In the genomic region with DNA sequence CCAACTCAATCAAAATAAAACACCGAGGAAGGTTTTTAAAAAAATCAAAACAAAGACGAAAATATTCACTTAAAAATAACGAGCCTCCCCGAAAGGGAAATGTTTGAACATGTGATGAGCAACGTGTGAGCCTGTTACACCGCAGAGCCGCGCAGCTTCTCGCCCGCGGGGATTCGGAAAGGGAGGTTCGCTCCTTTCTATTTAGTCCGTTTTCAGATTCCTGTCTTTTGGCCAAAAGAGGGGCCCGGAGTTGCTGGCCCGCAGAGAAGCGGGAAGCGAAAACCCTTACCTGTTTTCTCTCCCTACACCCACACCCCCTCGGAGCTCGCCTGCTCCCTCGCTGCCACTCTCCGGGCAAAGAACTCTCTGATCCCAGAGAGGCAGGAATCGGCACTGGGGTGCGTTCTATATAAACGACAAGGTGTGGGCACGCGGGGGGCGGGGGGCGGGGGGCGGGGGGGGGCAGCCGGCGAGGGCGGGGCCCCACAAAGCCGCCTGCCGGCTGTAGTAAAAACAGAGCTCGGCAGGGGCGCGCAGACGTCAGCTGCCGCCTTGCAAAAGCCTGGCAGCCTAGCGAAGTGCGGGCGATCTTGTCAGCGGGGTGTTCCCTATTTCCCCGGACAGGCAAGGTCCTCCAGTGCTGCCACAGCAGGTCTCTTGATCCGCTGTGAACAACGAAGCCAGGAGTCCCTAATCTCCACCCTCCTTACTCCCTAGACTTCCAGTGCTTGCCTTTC, we compare ENCODE assay signal across 8 mouse cellular contexts. TPM values are rescaled to one million over a fixed set of nuclear protein-coding genes. Genes with fewer than 3 reads are reported as not detected.
A peak's percentile ranks its signal among the peaks of the same experiment; 100 is the strongest.
DNase-seq lines count a peak whose midpoint lies in the region; ATAC-seq and TF ChIP-seq lines count a peak whose summit lies in the region.

A gene (minus strand): TSS at position 377 of the 737 bp plus-strand sequence.

- no peak within 1 kb of the TSS for H3K27ac ChIP-seq in lung, embryonic 14.5 days (ENCODE audit: low read depth)
- H3K27ac ChIP-seq in embryonic facial prominence, embryonic 12.5 days = peak within 1 kb of the TSS; percentile 23; the same call in 1 of the 2 replicates
- H3K27ac ChIP-seq in kidney, embryonic 15.5 days = no peak within 1 kb of the TSS
- no peak within 1 kb of the TSS for H3K27ac ChIP-seq in liver, embryonic 11.5 days (ENCODE audit: low read depth, low read length)
- H3K27ac ChIP-seq in neural tube, embryonic 12.5 days = peak within 1 kb of the TSS; percentile 7; the same call in 1 of the 2 replicates

- peak; percentile 48 for DNase-seq in lung, embryonic 14.5 days
- no peak for DNase-seq in lung, postnatal 25 days (ENCODE audit: low spot score)
- no peak for DNase-seq in heart, adult 8-10 months (ENCODE audit: low spot score)
- peak; percentile 30 for DNase-seq in liver, embryonic 11.5 days (ENCODE audit: low spot score)
- peak; percentile 53 for DNase-seq in thymus, postnatal 14 days

- peak within 1 kb of the TSS; percentile 65 for H3K4me2 ChIP-seq in lung, embryonic 14.5 days
- H3K4me2 ChIP-seq in embryonic facial prominence, embryonic 12.5 days (replicated peaks) = peak within 1 kb of the TSS; percentile 57
- H3K4me2 ChIP-seq in kidney, embryonic 15.5 days = peak within 1 kb of the TSS; percentile 83
- peak within 1 kb of the TSS; percentile 60 for H3K4me2 ChIP-seq in liver, embryonic 11.5 days
- H3K4me2 ChIP-seq in neural tube, embryonic 12.5 days (replicated peaks) = peak within 1 kb of the TSS; percentile 62

- ATAC-seq in lung, embryonic 14.5 days (ENCODE audit: insufficient read depth) = peak; percentile 60
- ATAC-seq in embryonic facial prominence, embryonic 12.5 days (ENCODE audit: insufficient number of reproducible peaks, insufficient read depth, low FRiP score, low TSS enrichment) = 0 out of 2 replicates have a peak, but pooled peaks have one; percentile 13
- peak; percentile 34 for ATAC-seq in kidney, embryonic 15.5 days (replicated peaks; ENCODE audit: low FRiP score)
- ATAC-seq in liver, embryonic 11.5 days (replicated peaks; ENCODE audit: low FRiP score) = no peak
- ATAC-seq in neural tube, embryonic 12.5 days (ENCODE audit: low FRiP score, low read depth) = peak; percentile 49; the same call in 1 of the 2 replicates

- H3K4me1 ChIP-seq in lung, embryonic 14.5 days (ENCODE audit: insufficient read depth) = no peaks in the 10 kb centered on the region
- no peaks in the 10 kb centered on the region for H3K4me1 ChIP-seq in embryonic facial prominence, embryonic 12.5 days
- H3K4me1 ChIP-seq in kidney, embryonic 15.5 days = peaks cover 8% of the 10 kb centered on the region; the same call in 1 of the 2 replicates
- no peaks in the 10 kb centered on the region for H3K4me1 ChIP-seq in liver, embryonic 11.5 days (replicated peaks; ENCODE audit: control insufficient read depth, insufficient read depth, low read length)
- H3K4me1 ChIP-seq in neural tube, embryonic 12.5 days = no peaks in the 10 kb centered on the region

- peak within 1 kb of the TSS; percentile 34; the same call in 1 of the 2 replicates for H3K9ac ChIP-seq in lung, embryonic 14.5 days
- peak within 1 kb of the TSS; percentile 48; the same call in 1 of the 2 replicates for H3K9ac ChIP-seq in embryonic facial prominence, embryonic 12.5 days
- peak within 1 kb of the TSS; percentile 43 for H3K9ac ChIP-seq in kidney, embryonic 15.5 days
- no peak within 1 kb of the TSS for H3K9ac ChIP-seq in liver, embryonic 11.5 days (ENCODE audit: low read depth, low read length)
- peak within 1 kb of the TSS; percentile 65 for H3K9ac ChIP-seq in neural tube, embryonic 12.5 days

- no peaks in the 10 kb centered on the region for H3K36me3 ChIP-seq in lung, embryonic 14.5 days (ENCODE audit: insufficient read depth)
- no peaks in the 10 kb centered on the region for H3K36me3 ChIP-seq in embryonic facial prominence, embryonic 12.5 days
- no peaks in the 10 kb centered on the region for H3K36me3 ChIP-seq in kidney, embryonic 15.5 days
- H3K36me3 ChIP-seq in liver, embryonic 11.5 days (ENCODE audit: control insufficient read depth, insufficient read depth, low read length) = no peaks in the 10 kb centered on the region
- H3K36me3 ChIP-seq in neural tube, embryonic 12.5 days = no peaks in the 10 kb centered on the region

- TF ChIP-seq CTCF in lung, embryonic 14.5 days (IDR thresholded peaks at IDR 0.05; ENCODE audit: low read depth) = 0 out of 2 replicates have a peak, but pooled peaks have one; percentile 2

- H3K9me3 ChIP-seq in lung, embryonic 14.5 days (ENCODE audit: low read depth, low read length) = no peaks in the 10 kb centered on the region
- H3K9me3 ChIP-seq in embryonic facial prominence, embryonic 12.5 days = no peaks in the 10 kb centered on the region
- H3K9me3 ChIP-seq in kidney, embryonic 15.5 days (replicated peaks) = no peaks in the 10 kb centered on the region
- H3K9me3 ChIP-seq in liver, embryonic 11.5 days (ENCODE audit: control insufficient read depth, low read length) = no peaks in the 10 kb centered on the region
- H3K9me3 ChIP-seq in neural tube, embryonic 12.5 days = no peaks in the 10 kb centered on the region

- WGBS in lung, embryonic 14.5 days = 9% methylated on average over 37 of the region's 47 CpGs
- WGBS in embryonic facial prominence, embryonic 12.5 days = 17% methylated on average over 47 of the region's 47 CpGs
- 16% methylated on average over 46 of the region's 47 CpGs for WGBS in kidney, embryonic 15.5 days
- 19% methylated on average over 36 of the region's 47 CpGs for WGBS in liver, embryonic 11.5 days
- WGBS in neural tube, embryonic 12.5 days = 17% methylated on average over 39 of the region's 47 CpGs

- 0 out of 2 replicates have a peak, but pooled peaks cover 3% of the 10 kb centered on the region for H3K27me3 ChIP-seq in lung, embryonic 14.5 days (ENCODE audit: insufficient read depth, low read length)
- peaks cover 19% of the 10 kb centered on the region; the same call in 1 of the 2 replicates for H3K27me3 ChIP-seq in embryonic facial prominence, embryonic 12.5 days
- H3K27me3 ChIP-seq in kidney, embryonic 15.5 days = peaks cover 42% of the 10 kb centered on the region
- H3K27me3 ChIP-seq in liver, embryonic 11.5 days (replicated peaks; ENCODE audit: control insufficient read depth, insufficient read depth, low read length) = peaks cover 34% of the 10 kb centered on the region
- no peaks in the 10 kb centered on the region for H3K27me3 ChIP-seq in neural tube, embryonic 12.5 days (replicated peaks)

- H3K4me3 ChIP-seq in lung, embryonic 14.5 days (ENCODE audit: low read depth, low read length) = peak within 1 kb of the TSS; percentile 40
- peak within 1 kb of the TSS; percentile 44 for H3K4me3 ChIP-seq in embryonic facial prominence, embryonic 12.5 days
- H3K4me3 ChIP-seq in kidney, embryonic 15.5 days (replicated peaks) = peak within 1 kb of the TSS; percentile 50
- peak within 1 kb of the TSS; percentile 34 for H3K4me3 ChIP-seq in liver, embryonic 11.5 days (ENCODE audit: low read depth, low read length)
- H3K4me3 ChIP-seq in neural tube, embryonic 12.5 days = peak within 1 kb of the TSS; percentile 46

RNA-seq across cellular contexts. Expression of the gene that starts here (rescaled TPM):
- polyA plus RNA-seq in lung, embryonic 14.5 days (2014; fragmentation: Nextera tagmentation; extraction: Ambion mirVana) = 3.0 and 4.8 TPM in 2 replicates
- 37.6 and 39.2 TPM in 2 replicates for polyA plus RNA-seq in embryonic facial prominence, embryonic 12.5 days (2016; fragmentation: Nextera tagmentation; extraction: Ambion mirVana)
- total RNA-seq in heart, adult 8-10 months (2022) = 100 to 1,000 TPM; 111 to 123 (median 119) TPM
- polyA plus RNA-seq in kidney, embryonic 15.5 days (2015; fragmentation: Nextera tagmentation; extraction: Ambion mirVana) = 5.4 and 6.6 TPM in 2 replicates
- 5.5 and 6.6 TPM in 2 replicates for polyA plus RNA-seq in liver, embryonic 11.5 days (2014; fragmentation: Nextera tagmentation; extraction: Ambion mirVana)
- polyA plus RNA-seq in neural tube, embryonic 12.5 days (2016; fragmentation: Nextera tagmentation; extraction: Ambion mirVana) = 96.8 and 131 TPM in 2 replicates

Comparison
In these comparisons a context has a peak if more than half of its experiments do, and no peak if none do; other contexts are left out.
1. DNase-seq: peak in lung, embryonic 14.5 days (single experiment), liver, embryonic 11.5 days (single experiment) and thymus, postnatal 14 days (single experiment); none in lung, postnatal 25 days (single experiment) and heart, adult 8-10 months (single experiment).
2. H3K27ac ChIP-seq: peak in embryonic facial prominence, embryonic 12.5 days (single experiment) and neural tube, embryonic 12.5 days (single experiment); none in lung, embryonic 14.5 days (single experiment), kidney, embryonic 15.5 days (single experiment) and liver, embryonic 11.5 days (single experiment).
3. Peak in every context shown above with its lines, with median percentiles within 50 percentile points of each other: H3K4me2 ChIP-seq and H3K4me3 ChIP-seq.